Mouse (Mus musculus) limb, embryonic 13.5 days (tissue): ENCODE measurements around the gene Il15ra. TPM values are rescaled to one million over a fixed set of nuclear protein-coding genes. Genes with fewer than 3 reads are reported as not detected.
A peak's percentile ranks its signal among the peaks of the same experiment; 100 is the strongest.
"Not testable (repeated sequence)": the region's sequence is repeated elsewhere in the genome, so short reads cannot be mapped to it uniquely, and the experiment has no call there.

ENCODE experiments used
- ATAC-seq: fragments of 200-750 bp; cut with Nextera tagmentation; 2 replicates; pipeline ENCODE4 v1.8.0; 2017; ENCODE audit warnings: low read depth, moderate number of reproducible peaks, moderate TSS enrichment; ENCODE audit not compliant: low FRiP score
- H3K27ac ChIP-seq: fragments of 300-500 bp; sonication (generic); 2 replicates; pipeline ENCODE4 v1.5.1; 2015; ENCODE audit warnings: inconsistent platforms, mild to moderate bottlenecking, moderate library complexity
- H3K27me3 ChIP-seq: fragments of 300-500 bp; sonication (generic); 2 replicates; pipeline ENCODE4 v1.6.1; 2015; ENCODE audit warnings: mild to moderate bottlenecking, inconsistent platforms
- H3K36me3 ChIP-seq: fragments of 300-500 bp; sonication (generic); 2 replicates; pipeline ENCODE4 v1.6.1; 2015; ENCODE audit warnings: inconsistent platforms, mild to moderate bottlenecking, moderate library complexity
- H3K4me1 ChIP-seq: fragments of 300-500 bp; sonication (generic); 2 replicates; pipeline ENCODE4 v1.6.1; 2015; ENCODE audit warnings: inconsistent platforms
- H3K4me2 ChIP-seq: fragments of 300-500 bp; sonication (generic); replicated peaks from 2 replicates; pipeline ENCODE4 v1.6.1; 2015; ENCODE audit warnings: inconsistent platforms, mild to moderate bottlenecking, moderate library complexity
- H3K4me3 ChIP-seq: fragments of 300-500 bp; sonication (generic); 2 replicates; pipeline ENCODE4 v1.5.1; 2015; ENCODE audit warnings: moderate library complexity, mild to moderate bottlenecking, inconsistent platforms
- H3K9ac ChIP-seq: fragments of 300-500 bp; sonication (generic); 2 replicates; pipeline ENCODE4 v1.6.1; 2015; ENCODE audit warnings: mild to moderate bottlenecking, inconsistent platforms
- H3K9me3 ChIP-seq: fragments of 300-500 bp; sonication (generic); 2 replicates; pipeline ENCODE4 v1.6.1; 2016; ENCODE audit warnings: inconsistent platforms
- WGBS: fragments of 180-500 bp; shearing (Covaris S2); methylation state at CpG from one replicate; pipeline ENCODE4 v1.1.7; 2015; 5-methylcytosine and 5-hydroxymethylcytosine counted together
- polyA plus RNA-seq: library from polyadenylated mRNA; unstranded; fragments of >200 nt; fragmentation: Nextera tagmentation; extraction: Ambion mirVana; gene quantifications from 2 replicates; pipeline ENCODE4 v1.2.1, GENCODE M21; 2015

The Il15ra gene
- polyA plus RNA-seq, 1 experiment from 2014 or later, result 1.6 TPM

DNA sequence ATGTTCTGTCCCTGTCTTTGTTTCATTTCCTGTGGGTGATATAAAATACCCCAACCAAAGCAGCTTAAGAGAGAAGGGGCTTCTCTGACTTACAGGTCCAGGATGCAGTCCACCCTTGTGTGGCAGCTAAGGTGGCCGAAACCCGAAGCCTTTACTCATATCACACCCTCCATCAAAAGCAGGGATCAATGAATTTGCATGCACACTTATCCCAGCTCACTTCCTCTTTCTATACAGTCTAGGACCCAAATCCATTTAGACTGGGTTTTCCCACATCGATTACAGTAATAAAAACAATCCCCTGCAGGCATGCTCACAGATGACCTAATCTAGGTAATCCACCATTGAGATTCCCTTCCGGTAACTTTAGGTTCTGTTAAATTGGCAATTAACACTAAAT lies 18.6 kb upstream of the Il15ra start:
- 69% methylated on average over 4 of the region's 4 CpGs for WGBS
- H3K36me3 ChIP-seq, result no peaks in the 10 kb centered on the region
- no peaks in the 10 kb centered on the region for H3K27me3 ChIP-seq
- H3K9me3 ChIP-seq, result no peaks in the 10 kb centered on the region
- H3K9ac ChIP-seq, result no peak overlapping the region
- H3K4me2 ChIP-seq, result no peak overlapping the region
- no peak overlapping the region for H3K4me3 ChIP-seq
- H3K27ac ChIP-seq, result no peak overlapping the region
- H3K4me1 ChIP-seq, result no peaks in the 10 kb centered on the region
- ATAC-seq, result no peak

DNA sequence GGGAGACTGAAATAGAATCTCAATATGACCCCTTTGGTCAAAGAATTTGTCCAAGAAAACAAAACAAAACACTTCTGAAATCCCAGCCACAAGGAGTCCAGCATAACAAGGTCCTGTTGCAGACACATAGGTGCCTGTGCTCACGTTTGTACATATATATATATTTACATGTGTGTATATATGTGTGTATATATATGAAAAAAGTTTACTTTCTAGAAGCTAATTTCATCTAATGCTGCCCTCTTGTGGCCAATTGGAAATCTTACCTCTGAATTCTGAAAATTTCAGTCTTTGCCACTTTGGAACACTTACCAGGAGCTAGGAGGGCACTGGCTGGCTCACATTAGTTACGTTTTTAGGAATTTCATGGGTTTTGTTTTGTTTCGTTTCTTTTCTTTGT lies 17.7 kb upstream of the Il15ra start:
- no peak overlapping the region for H3K4me2 ChIP-seq
- no peaks in the 10 kb centered on the region for H3K27me3 ChIP-seq
- H3K27ac ChIP-seq, result no peak overlapping the region
- no peak overlapping the region for H3K9ac ChIP-seq
- WGBS, result 33% methylated on average over 3 of the region's 3 CpGs
- no peaks in the 10 kb centered on the region for H3K36me3 ChIP-seq
- H3K9me3 ChIP-seq, result no peaks in the 10 kb centered on the region
- ATAC-seq, result no peak
- H3K4me1 ChIP-seq, result no peaks in the 10 kb centered on the region
- no peak overlapping the region for H3K4me3 ChIP-seq

DNA sequence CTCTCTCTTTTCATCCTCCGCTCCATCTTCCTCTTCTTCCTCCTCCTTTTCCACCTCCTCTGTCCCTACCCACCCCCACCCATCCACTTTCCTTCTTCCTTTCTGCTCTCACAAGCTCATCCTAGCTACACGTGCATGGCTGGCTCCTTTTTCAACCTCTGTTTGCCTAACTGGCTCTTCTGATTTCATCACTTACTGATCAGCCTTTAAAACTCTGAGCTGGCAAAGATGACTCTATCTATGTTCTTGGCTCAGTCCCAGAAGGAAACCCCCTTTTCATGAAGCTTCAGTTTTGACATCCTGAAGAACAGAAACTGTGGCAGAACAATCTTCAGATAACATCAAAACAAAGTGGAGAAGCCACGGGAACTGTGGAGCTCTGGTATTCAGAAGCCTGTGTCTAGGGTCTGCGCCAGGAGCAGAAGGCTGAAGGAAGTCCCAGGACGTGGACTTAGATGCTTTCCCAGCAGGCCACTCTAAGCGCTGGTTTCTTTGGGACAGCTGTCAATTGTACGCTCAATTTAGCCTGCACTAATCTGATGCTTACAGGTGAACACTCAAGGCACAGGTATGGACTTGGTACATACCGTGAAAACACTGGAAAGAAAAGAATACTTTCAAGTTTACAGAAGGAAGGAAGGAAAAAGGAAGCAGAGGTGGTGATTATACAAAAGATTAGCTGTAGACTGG lies 14.7 kb upstream of the Il15ra start:
- no peak for ATAC-seq
- 78% methylated on average over 8 of the region's 8 CpGs for WGBS
- H3K9ac ChIP-seq, result no peak overlapping the region

DNA sequence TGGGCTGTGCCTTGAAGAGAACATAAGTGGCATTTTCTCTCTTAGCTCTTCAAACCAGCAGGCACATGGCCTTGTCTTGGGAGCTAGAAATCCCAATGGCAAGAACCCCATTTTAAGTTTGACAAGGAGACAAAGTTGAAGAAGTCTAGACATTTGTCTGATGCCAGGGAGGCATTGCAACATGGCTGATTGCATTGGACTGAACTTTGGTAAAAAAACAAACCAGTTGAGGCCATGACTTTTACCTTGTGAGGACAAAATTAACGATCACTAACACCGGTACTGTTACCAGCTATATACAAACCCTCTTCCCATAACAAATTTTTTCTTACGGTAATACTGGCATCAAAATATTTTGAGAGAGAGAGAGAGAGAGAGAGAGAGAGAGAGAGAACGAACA lies 11.7 kb upstream of the Il15ra start:
- Histone ChIP-seq H3K4me3 (no peak overlapping the region), H3K9me3 (no peaks in the 10 kb centered on the region), H3K27ac (no peak overlapping the region), H3K36me3 (no peaks in the 10 kb centered on the region), H3K4me2 (no peak overlapping the region), H3K27me3 (no peaks in the 10 kb centered on the region), H3K4me1 (no peaks in the 10 kb centered on the region), H3K9ac (no peak overlapping the region)
- ATAC-seq, result no peak
- WGBS, result 92% methylated on average over 4 of the region's 4 CpGs

More for the DNA sequence above, 14.7 kb upstream of the Il15ra start:
- Histone ChIP-seq H3K4me2 (no peak overlapping the region), H3K4me3 (no peak overlapping the region), H3K27me3 (no peaks in the 10 kb centered on the region), H3K9me3 (no peaks in the 10 kb centered on the region), H3K27ac (no peak overlapping the region), H3K36me3 (no peaks in the 10 kb centered on the region), H3K4me1 (no peaks in the 10 kb centered on the region)

DNA sequence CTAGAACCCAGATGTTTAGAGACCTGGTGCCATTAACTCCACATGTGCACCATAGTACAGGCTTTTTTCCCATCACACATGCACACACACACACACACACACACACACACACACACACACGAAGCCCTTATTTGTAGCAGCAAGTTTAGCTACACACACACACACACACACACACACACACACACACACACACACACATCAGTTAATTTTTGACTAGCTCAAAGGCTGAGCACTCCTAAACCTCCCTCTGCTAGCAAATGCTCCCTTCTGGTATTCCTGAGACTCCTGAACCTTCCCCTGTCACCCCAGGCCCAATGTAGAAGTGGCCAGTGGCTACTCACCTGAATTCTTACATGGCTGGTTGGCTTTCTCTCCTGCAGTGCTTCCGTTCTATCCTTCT lies 11.0 kb upstream of the Il15ra start:
- no peaks in the 10 kb centered on the region for H3K4me1 ChIP-seq
- no peaks in the 10 kb centered on the region for H3K36me3 ChIP-seq
- H3K4me2 ChIP-seq, result no peak overlapping the region
- H3K27ac ChIP-seq, result no peak overlapping the region
- no peak overlapping the region for H3K4me3 ChIP-seq
- 69% methylated on average over 2 of the region's 2 CpGs for WGBS
- H3K9ac ChIP-seq, result no peak overlapping the region
- no peaks in the 10 kb centered on the region for H3K9me3 ChIP-seq
- no peaks in the 10 kb centered on the region for H3K27me3 ChIP-seq
- ATAC-seq, result no peak

DNA sequence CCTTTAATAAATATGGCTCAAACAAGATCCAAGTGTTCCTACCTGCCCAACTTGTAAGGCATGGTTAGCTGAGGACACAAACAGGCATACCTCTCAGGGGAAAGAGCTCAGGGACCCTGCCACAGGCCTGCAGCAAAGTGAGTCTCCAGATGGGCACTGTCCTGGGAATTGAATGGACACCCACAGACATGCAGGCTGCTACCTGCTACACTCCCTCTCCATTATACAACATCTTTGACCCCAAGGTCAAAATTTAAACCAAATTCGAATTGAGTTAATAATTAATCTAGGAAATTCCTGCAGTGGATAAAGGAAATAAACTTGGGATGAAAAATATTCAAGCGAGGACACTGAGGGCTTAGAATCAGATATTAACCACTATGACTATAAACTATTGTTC lies 9.2 kb upstream of the Il15ra start:
- no peak overlapping the region for H3K27ac ChIP-seq
- no peak for ATAC-seq
- no peak overlapping the region for H3K4me2 ChIP-seq
- no peaks in the 10 kb centered on the region for H3K4me1 ChIP-seq
- no peak overlapping the region for H3K9ac ChIP-seq
- 69% methylated on average over 2 of the region's 2 CpGs for WGBS
- no peaks in the 10 kb centered on the region for H3K36me3 ChIP-seq
- no peaks in the 10 kb centered on the region for H3K27me3 ChIP-seq
- no peaks in the 10 kb centered on the region for H3K9me3 ChIP-seq
- H3K4me3 ChIP-seq, result no peak overlapping the region

DNA sequence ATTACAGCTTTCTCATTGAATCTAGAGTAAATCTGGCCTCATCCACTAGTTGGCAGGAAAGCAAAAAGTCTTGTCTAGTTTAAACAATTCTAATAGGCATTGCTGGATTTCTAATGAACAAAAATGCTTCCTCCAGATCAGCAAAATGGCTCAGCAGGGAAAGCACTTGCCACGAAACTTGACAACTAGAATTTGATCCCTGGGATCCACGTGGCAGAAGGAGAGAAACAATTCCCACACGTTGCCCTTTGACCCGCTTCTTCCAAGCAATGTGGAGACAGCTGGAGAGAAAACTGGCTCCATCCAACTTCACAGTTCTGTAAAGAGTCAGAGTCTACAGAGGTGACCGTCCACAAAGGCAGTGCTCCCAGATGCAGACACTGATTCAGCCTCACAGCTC lies 6.1 kb upstream of the Il15ra start:
- 57% methylated on average over 5 of the region's 5 CpGs for WGBS
- H3K9ac ChIP-seq, result no peak overlapping the region

DNA sequence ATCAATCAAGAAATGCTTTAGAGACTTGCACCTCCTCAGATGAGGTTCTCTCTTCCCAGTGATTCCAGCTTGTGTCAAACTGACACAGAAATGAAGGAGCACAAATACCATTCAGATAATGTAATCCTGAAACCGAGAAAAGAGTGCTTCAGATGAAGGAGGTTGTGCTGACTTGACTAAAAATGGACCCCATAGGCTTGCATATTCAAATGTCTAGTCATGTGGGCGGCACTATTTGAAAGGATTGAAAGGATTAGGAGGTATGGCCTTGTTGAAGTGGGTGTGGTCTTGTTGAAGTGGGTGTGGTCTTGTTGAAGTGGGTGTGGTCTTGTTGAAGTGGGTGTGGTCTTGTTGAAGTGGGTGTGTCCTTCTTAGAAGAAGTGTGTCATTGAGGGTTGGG lies 5.2 kb upstream of the Il15ra start:
- Histone ChIP-seq H3K9me3 (no peaks in the 10 kb centered on the region), H3K9ac (no peak overlapping the region), H3K27me3 (peaks cover 5% of the 10 kb centered on the region), H3K36me3 (no peaks in the 10 kb centered on the region), H3K4me1 (no peaks in the 10 kb centered on the region), H3K4me3 (no peak overlapping the region), H3K27ac (no peak overlapping the region), H3K4me2 (no peak overlapping the region)
- WGBS, result 87% methylated on average over 2 of the region's 2 CpGs
- ATAC-seq, result no peak

More for the DNA sequence above, 6.1 kb upstream of the Il15ra start:
- no peaks in the 10 kb centered on the region for H3K4me1 ChIP-seq
- no peaks in the 10 kb centered on the region for H3K27me3 ChIP-seq
- H3K9me3 ChIP-seq, result no peaks in the 10 kb centered on the region
- H3K4me2 ChIP-seq, result no peak overlapping the region
- ATAC-seq, result no peak
- no peak overlapping the region for H3K4me3 ChIP-seq
- no peaks in the 10 kb centered on the region for H3K36me3 ChIP-seq
- no peak overlapping the region for H3K27ac ChIP-seq

DNA sequence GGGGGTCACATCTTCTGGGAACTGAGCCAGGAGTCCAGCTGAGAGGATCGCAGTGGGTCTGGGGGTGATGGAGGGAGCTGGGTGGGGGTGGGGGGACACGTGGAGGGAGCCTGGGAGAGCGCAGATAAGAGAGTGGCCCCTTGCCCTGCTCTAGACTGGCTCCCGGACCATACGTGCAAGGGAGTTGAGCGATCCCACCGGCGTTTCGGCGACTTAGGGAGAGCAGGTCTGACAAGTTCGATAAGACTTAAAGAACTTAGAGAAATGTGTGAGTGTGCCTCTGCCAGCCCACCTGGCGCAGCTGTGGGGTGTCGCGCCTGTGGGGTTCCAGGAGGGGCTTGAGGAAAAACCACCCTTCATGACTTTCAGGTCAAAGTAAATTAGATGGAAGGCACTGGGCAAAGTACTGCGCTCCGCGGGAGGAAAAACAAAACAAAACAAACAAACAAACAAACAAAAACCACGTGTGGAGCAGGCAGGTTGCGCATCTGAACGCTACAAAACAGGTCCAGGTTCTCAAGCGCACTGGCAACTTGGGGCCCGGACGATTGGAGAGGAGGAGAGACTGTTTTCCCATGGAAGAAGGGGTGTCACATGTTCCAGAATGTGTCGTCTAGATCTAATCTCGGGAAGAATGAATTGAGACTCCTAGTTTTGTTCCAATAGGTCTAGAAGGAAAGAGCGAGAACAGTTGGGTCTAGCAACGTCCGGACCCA lies 1.1 kb downstream of the Il15ra start:
- Histone ChIP-seq H3K9ac (peak overlapping the region; percentile 74), H3K9me3 (no peaks in the 10 kb centered on the region), H3K4me3 (peak overlapping the region; percentile 65), H3K4me2 (peak overlapping the region; percentile 99), H3K4me1 (peaks cover 11% of the 10 kb centered on the region), H3K36me3 (no peaks in the 10 kb centered on the region), H3K27ac (no peak overlapping the region), H3K27me3 (peaks cover 41% of the 10 kb centered on the region)
- peak; percentile 59 for ATAC-seq
- WGBS, result 3% methylated on average over 28 of the region's 28 CpGs

DNA sequence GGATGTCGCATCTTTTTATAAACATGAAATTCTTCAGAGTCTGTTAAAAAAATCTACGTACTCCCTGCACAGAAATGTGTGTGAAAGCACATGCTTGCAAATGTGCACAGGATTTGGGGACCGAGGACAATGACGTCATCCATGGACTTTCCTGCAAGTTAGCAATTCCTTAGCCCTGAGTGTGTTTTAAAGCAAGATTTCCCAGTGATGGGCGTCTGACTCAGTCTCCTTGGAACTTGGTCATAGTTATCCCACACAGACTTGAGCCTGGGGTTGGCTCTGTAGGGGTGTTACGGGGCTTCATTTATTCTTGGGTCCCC lies 1.6 kb downstream of the Il15ra start:
- H3K4me2 ChIP-seq, result peak overlapping the region; percentile 99
- ATAC-seq, result no peak
- 37% methylated on average over 6 of the region's 6 CpGs for WGBS
- no peak overlapping the region for H3K9ac ChIP-seq
- no peak overlapping the region for H3K27ac ChIP-seq
- peaks cover 11% of the 10 kb centered on the region for H3K4me1 ChIP-seq
- H3K4me3 ChIP-seq, result peak overlapping the region; percentile 65
- H3K9me3 ChIP-seq, result no peaks in the 10 kb centered on the region
- H3K36me3 ChIP-seq, result no peaks in the 10 kb centered on the region
- H3K27me3 ChIP-seq, result peaks cover 41% of the 10 kb centered on the region

DNA sequence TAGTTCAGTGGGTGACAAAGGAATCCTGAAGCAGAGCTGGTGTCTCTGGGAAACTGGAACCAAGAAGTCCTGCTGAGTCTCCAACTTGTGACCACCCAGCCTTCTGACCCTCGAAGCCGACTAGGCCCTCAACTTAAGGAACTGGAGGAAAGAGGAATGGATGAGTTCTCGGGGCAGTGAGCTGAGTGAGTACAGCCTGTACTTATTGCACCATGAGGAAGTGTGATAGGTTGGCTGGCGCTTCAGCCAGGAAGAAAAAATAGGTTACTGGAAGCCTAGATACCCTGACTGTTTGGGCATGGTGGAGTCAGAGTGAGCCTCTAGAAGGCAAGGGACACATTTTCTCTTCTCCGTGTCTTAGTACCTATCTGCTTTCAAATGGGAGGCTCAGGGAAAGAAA lies 3.4 kb downstream of the Il15ra start:
- Histone ChIP-seq H3K4me3 (no peak overlapping the region), H3K27ac (no peak overlapping the region), H3K4me1 (peaks cover 11% of the 10 kb centered on the region), H3K9ac (no peak overlapping the region), H3K9me3 (no peaks in the 10 kb centered on the region), H3K36me3 (no peaks in the 10 kb centered on the region), H3K4me2 (no peak overlapping the region), H3K27me3 (peaks cover 41% of the 10 kb centered on the region)
- WGBS, result 79% methylated on average over 5 of the region's 5 CpGs
- ATAC-seq, result no peak

DNA sequence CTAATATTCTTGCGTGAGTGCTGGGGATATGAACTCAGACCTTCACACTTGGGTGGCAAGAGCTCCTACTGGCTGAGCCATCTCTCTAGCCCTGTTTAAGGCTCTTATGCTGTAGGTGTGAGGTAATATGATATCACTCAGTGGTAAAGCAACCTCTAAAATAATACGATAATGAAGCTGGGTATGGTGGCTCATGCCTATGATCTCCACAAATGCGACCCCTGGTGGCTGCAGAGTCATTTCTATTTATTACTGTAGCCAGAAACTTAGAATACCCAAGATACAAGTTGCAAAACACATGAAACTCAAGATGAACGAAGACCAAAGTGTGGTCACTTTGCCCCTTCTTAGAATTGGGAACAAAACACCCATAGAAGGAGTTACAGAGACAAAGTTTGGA lies 5.0 kb downstream of the Il15ra start:
- H3K4me3 ChIP-seq, H3K4me2 ChIP-seq, H3K27ac ChIP-seq, H3K9ac ChIP-seq, H3K36me3 ChIP-seq, ATAC-seq, H3K9me3 ChIP-seq: not testable (repeated sequence)
- Histone ChIP-seq H3K4me1 (peaks cover 11% of the 10 kb centered on the region), H3K27me3 (peaks cover 34% of the 10 kb centered on the region)
- WGBS, result 54% methylated on average over 4 of the region's 4 CpGs

DNA sequence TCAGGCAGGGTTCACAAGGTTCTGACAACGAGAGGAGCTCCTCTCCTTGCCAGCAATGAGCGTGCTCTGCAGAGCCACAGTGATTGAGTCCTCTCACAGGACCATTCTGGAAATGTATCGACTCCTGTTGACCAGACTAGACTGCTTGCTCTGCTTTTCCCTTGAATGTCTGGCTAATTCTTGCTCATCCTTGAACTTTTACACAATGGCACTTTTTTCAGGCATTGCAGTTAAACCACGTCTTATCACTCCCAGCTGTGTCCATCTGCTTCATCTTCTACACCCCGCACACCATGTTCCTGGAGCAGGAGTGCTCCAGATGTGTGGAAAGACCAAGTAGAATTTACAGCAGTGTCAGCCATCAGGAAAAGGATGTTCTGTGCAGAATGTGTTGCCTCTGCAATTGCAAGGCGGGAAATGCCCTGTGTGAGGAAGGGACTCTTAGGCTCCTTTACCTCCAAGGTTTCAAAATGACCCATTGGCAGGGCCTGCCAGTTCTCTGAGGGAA lies 7.4 kb downstream of the Il15ra start:
- 79% methylated on average over 6 of the region's 6 CpGs for WGBS
- Histone ChIP-seq H3K9ac (no peak overlapping the region), H3K27me3 (peaks cover 14% of the 10 kb centered on the region), H3K4me2 (no peak overlapping the region), H3K36me3 (no peaks in the 10 kb centered on the region), H3K4me1 (no peaks in the 10 kb centered on the region), H3K4me3 (no peak overlapping the region), H3K9me3 (no peaks in the 10 kb centered on the region), H3K27ac (no peak overlapping the region)
- ATAC-seq, result no peak
